Mouse (Mus musculus) bone marrow, adult 2 months (tissue): ENCODE results near the gene Clnk. TPM values are rescaled to one million over a fixed set of nuclear protein-coding genes. Genes with fewer than 3 reads are reported as not detected.

Experiments used
- H3K27ac ChIP-seq: fragments of 200-500 bp; 2 replicates; pipeline ENCODE4 v1.5.1; 2012; ENCODE audit warnings: low read depth, mild to moderate bottlenecking, control low read depth, inconsistent platforms, low read length; ENCODE audit not compliant: control insufficient read depth, poor library complexity, insufficient read depth
- H3K4me1 ChIP-seq: fragments of 200-500 bp; 2 replicates; pipeline ENCODE4 v1.6.1; 2011; ENCODE audit warnings: low read length; ENCODE audit not compliant: control insufficient read depth, insufficient read depth
- H3K4me3 ChIP-seq: fragments of 200-500 bp; replicated peaks from 2 replicates; pipeline ENCODE3; 2011; ENCODE audit warnings: mild to moderate bottlenecking, low read depth, low read length, control low read depth; ENCODE audit not compliant: control insufficient read depth
- CTCF ChIP-seq: fragments of 200-500 bp; IDR thresholded peaks from 2 replicates; pipeline ENCODE4 v1.5.1; 2011; ENCODE audit warnings: low read length, control low read depth; ENCODE audit not compliant: control insufficient read depth, insufficient read depth
- POLR2A ChIP-seq: fragments of 200-500 bp; IDR thresholded peaks from 2 replicates; pipeline ENCODE4 v1.6.1; 2011; ENCODE audit warnings: low read depth, mild to moderate bottlenecking, control low read depth, low read length, borderline replicate concordance; ENCODE audit not compliant: control insufficient read depth
- WGBS: fragments of 180-500 bp; shearing (Covaris S2); methylation state at CpG from one replicate; pipeline ENCODE4 v1.1.7; 2018; 5-methylcytosine and 5-hydroxymethylcytosine counted together
- polyA plus RNA-seq: library from polyadenylated mRNA; stranded (reverse); fragments of >200 nt; gene quantifications from 2 replicates; pipeline ENCODE4 v1.2.4, GENCODE M21; 2011; ENCODE audit warnings: low replicate concordance; ENCODE audit not compliant: missing spikeins, insufficient read depth, insufficient read length

The Clnk gene
- polyA plus RNA-seq, 1 experiment = not detected

DNA sequence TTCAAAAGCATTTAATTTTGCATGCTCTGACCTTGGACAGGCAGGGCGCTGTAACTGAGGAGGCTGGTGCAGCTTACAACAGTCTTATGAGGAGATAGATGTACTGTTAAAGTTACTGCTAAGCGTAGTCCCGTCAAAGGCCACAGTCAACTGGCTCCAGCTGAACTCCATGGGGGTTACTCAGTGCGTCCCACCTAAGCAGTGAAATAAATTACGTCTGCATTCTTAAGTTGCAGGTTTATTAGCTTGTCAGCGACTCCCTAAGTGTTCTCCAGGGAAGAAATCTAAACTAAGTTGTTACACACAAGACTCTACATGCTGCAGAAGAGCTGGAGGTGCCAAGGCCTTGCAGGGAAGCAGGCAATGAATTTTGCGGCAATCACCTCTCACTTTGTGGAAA is 77.7 kb downstream of the Clnk start:
- no peaks in the 10 kb centered on the region for H3K4me1 ChIP-seq
- H3K4me3 ChIP-seq = no peak overlapping the region
- H3K27ac ChIP-seq = no peak overlapping the region
- WGBS = 87% methylated on average over 7 of the region's 7 CpGs
- no peak for TF ChIP-seq POLR2A
- TF ChIP-seq CTCF = no peak

DNA sequence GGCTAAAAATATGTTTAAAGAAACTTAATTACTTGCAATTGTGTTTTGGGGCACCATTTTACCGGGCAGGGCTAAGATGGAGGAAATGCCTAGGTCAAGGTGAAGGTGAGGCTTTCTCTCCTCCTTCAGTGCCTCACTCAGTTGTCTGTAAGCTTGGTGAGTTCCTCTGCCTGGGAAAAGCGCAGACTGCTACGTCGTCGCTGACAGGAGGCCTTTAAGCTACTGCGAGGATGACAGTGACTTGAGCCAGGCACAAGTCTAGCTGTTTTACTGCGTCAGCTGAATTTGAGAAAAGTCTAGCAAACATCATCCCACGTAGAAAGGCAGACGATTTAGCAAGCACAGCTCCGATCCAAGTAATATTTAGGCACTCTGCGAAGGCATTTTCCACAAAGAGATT is 81.5 kb downstream of the Clnk start:
- Histone ChIP-seq H3K4me3 (no peak overlapping the region), H3K4me1 (no peaks in the 10 kb centered on the region), H3K27ac (no peak overlapping the region)
- WGBS = 87% methylated on average over 11 of the region's 11 CpGs
- TF ChIP-seq POLR2A (no peak), CTCF (no peak)

DNA sequence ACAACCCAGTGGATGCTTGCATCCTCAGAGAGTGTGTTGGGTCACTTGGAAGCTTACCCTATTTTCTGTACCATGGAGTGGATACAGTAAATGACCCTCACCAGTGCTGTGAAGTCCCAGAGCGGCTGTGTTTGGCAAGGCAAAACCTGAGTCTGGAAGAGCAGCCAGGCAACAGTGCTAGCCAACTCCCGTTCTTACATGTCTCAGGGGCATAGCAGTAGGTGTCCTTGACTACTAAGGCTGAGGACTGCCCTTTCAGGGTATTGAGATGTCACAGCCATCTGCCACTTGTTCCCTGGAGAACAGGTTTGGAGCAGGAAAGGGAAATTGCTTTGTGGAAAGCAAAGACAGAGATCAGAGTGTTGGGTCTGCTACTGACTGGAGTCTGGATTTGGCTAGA is 85.5 kb downstream of the Clnk start:
- Histone ChIP-seq H3K4me1 (no peaks in the 10 kb centered on the region), H3K4me3 (no peak overlapping the region), H3K27ac (no peak overlapping the region)
- 81% methylated on average over 2 of the region's 2 CpGs for WGBS
- TF ChIP-seq POLR2A (no peak), CTCF (no peak)

DNA sequence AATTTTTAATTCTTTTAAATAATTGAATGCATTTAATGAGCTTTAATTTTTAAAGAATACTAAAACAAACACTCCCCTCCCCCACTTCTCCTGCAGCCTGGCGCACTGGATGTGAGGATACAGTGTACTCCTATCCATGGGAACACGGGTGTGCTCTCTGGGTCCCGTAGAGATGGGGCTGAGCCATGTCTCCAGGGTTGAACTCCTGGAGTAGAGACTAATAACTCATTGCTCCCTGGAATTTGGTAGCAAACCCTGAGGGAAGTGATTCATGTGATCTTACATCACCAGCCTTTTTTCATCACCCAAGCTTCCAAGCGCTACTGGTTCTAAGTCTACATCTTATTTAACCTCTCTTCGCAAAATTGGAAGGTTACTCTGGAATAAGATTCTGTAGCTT is 87.8 kb downstream of the Clnk start:
- Histone ChIP-seq H3K4me1 (no peaks in the 10 kb centered on the region), H3K4me3 (no peak overlapping the region), H3K27ac (no peak overlapping the region)
- TF ChIP-seq POLR2A (no peak), CTCF (no peak)
- WGBS = 84% methylated on average over 5 of the region's 5 CpGs

DNA sequence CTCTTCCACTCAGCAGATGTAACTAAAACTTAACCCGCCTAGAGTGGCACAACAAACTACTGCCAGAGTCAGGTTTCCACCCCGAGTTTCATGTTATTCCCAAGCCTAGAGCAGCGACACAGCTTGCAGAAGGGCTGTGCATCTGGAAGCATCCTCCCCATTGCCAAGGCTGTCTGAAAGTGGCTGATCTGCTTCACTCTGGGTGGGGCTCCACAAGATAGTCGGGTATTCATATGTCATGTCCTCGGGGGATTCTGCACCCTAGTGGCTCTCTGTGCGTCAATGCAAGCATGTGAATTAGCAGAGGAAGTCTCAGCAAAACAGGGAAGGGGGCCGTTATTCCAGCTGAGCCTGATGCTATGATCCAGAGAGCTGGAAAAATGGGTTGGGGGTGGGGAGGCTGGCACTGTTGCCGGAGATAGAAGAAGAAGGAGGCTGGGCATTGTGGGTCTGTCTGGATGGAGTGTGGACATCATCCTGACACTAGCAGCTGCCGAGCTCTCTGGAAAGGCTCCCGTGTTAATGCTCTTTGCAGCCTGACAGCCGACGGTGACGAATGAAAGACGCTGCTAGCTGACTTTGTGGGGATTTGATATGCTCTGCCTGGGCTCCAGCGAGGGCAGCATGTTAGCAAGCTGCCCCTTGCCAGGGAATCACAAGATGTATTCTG is 88.6 kb downstream of the Clnk start:
- Histone ChIP-seq H3K4me3 (no peak overlapping the region), H3K27ac (no peak overlapping the region), H3K4me1 (no peaks in the 10 kb centered on the region)
- 61% methylated on average over 15 of the region's 15 CpGs for WGBS
- TF ChIP-seq POLR2A (no peak), CTCF (no peak)

DNA sequence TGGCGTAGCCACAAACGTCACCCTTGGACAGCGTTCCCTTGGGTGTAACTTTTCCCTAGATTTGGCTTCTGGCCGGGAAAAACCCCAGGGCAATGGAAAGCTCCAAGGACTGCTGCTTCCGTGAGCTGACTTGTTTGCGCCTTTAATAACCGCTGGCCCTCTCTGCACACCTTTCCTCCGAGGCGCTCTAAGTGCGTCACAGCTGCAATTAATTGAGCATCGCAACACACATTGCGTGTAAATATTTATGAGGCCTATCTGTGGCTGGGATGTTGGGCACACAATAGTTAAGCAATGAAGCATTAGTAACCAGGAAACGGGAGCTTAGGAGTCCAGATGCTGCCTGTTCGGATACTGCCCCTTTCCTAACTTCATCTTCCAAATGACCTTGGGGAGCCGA is 90.5 kb downstream of the Clnk start:
- 88% methylated on average over 15 of the region's 15 CpGs for WGBS
- no peak overlapping the region for H3K4me3 ChIP-seq
- no peak overlapping the region for H3K27ac ChIP-seq
- no peaks in the 10 kb centered on the region for H3K4me1 ChIP-seq
- TF ChIP-seq POLR2A = no peak
- TF ChIP-seq CTCF = no peak

DNA sequence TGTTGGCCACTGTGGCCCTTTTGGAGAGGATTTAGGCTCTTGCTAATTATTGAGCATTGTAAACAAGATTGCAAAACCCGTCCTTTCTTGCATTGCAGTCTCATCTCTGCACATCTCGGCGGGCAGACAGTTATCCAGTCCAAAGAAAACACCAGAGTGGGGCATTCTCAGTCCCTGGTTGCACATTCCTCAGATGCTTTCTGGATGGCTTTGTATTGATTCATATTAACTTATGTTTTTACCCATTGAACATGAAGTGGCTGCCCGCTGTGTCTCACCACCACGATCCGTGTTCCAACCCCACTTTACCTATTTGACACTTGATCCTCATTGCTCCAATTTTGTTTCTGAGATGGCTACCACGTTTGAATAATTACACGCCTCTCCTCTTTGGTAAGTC is 90.9 kb downstream of the Clnk start:
- no peaks in the 10 kb centered on the region for H3K4me1 ChIP-seq
- TF ChIP-seq POLR2A = no peak
- TF ChIP-seq CTCF = no peak
- 82% methylated on average over 8 of the region's 8 CpGs for WGBS
- no peak overlapping the region for H3K27ac ChIP-seq
- H3K4me3 ChIP-seq = no peak overlapping the region

DNA sequence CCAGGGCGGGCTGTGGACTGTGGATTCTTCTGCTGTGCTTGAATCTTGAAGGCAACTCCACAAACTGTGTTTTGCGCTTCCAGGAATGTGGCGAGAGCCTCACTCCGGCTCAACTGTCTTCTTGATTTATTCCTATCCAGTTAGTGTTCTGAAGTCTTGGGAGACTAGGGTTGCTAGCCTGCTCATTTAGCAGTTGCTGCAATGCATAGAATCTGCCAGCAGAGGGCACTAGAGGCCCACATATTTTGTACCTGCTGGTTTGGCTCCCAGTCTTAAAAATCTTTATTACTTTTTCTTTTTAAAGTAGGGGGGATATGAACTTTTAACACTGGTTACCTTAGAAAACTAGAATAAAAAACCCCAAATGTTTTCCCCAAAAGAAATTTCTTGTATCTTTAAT is 94.8 kb downstream of the Clnk start:
- H3K4me3 ChIP-seq = no peak overlapping the region
- no peak overlapping the region for H3K27ac ChIP-seq
- TF ChIP-seq CTCF (peak; percentile 38; the same call in 1 of the 2 replicates), POLR2A (no peak)
- WGBS = 32% methylated on average over 4 of the region's 4 CpGs
- H3K4me1 ChIP-seq = no peaks in the 10 kb centered on the region

DNA sequence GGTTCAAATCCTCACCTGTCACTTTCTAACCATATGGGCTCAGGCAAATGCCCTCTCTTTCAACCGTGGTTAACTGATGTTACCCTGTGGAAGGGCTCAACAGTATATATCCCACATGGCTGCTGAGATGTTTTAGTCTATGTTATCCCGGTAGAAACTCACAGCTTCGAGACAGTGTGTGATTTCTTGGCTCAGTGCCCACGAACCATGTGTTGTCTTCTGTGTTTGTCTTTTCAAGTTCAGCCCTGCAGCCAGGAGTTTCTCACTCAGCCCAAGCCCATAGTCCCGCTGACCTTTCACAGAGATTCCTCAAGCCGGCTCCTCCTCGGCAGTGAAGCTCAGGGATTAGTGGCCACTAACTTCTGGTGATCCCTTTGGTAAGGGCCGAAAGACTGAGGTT is 96.0 kb downstream of the Clnk start:
- no peaks in the 10 kb centered on the region for H3K4me1 ChIP-seq
- WGBS = 80% methylated on average over 8 of the region's 8 CpGs
- H3K27ac ChIP-seq = no peak overlapping the region
- no peak for TF ChIP-seq POLR2A
- TF ChIP-seq CTCF = no peak
- no peak overlapping the region for H3K4me3 ChIP-seq
